Mouse (Mus musculus) 3134 (cell line): ENCODE results near the gene Atp6v1d.
A peak's percentile ranks its signal among the peaks of the same experiment; 100 is the strongest.

Experiments used
- DNase-seq: peaks from one replicate; pipeline ENCODE4 v3.0.0-alpha.2; 2011; ENCODE audit warnings: low spot score; ENCODE audit not compliant: insufficient read length; ENCODE audit errors: extremely low read depth

Atp6v1d gene

GRCm38 (mm10) chr12:78861496-78862253 lies at the start of gene Atp6v1d, which contains the start of gene Eif2s1:
Gene Atp6v1d (minus strand): TSS chr12:78861638.
Gene Eif2s1 (plus strand): TSS chr12:78861819.
- peak; percentile 98 for DNase-seq

GRCm38 (mm10) chr12:78910684-78911461 lies 49.4 kb upstream of the Atp6v1d start:
- no peak for DNase-seq

- DNase-seq: peak; percentile 45
Measured at GRCm38 (mm10) chr12:78908081-78908605, 46.7 kb upstream of the Atp6v1d start.

GRCm38 (mm10) chr12:78906707-78907162 lies 45.3 kb upstream of the Atp6v1d start, which contains the start of gene Plek2:
Gene Plek2 (minus strand): TSS chr12:78906964.
- peak; percentile 80 for DNase-seq

GRCm38 (mm10) chr12:78904499-78904898 lies 43.1 kb upstream of the Atp6v1d start:
- DNase-seq: no peak

GRCm38 (mm10) chr12:78903313-78903712 lies 41.9 kb upstream of the Atp6v1d start:
- DNase-seq: no peak

GRCm38 (mm10) chr12:78901467-78901866 lies 40.0 kb upstream of the Atp6v1d start:
- no peak for DNase-seq

- DNase-seq: no peak
Measured at GRCm38 (mm10) chr12:78897861-78898260, 36.4 kb upstream of the Atp6v1d start.

- no peak for DNase-seq
Measured at GRCm38 (mm10) chr12:78891149-78891548, 29.7 kb upstream of the Atp6v1d start.

GRCm38 (mm10) chr12:78890062-78890461 lies 28.6 kb upstream of the Atp6v1d start:
- no peak for DNase-seq

- no peak for DNase-seq
Measured at GRCm38 (mm10) chr12:78874581-78874980, 13.1 kb upstream of the Atp6v1d start.

GRCm38 (mm10) chr12:78868115-78868514 lies 6.7 kb upstream of the Atp6v1d start:
- no peak for DNase-seq

GRCm38 (mm10) chr12:78865434-78865833 lies 4.0 kb upstream of the Atp6v1d start:
- DNase-seq: no peak

GRCm38 (mm10) chr12:78862254-78862730 lies 854 bp upstream of the Atp6v1d start:
- DNase-seq: no peak

- DNase-seq: no peak
Measured at GRCm38 (mm10) chr12:78860921-78861495, 430 bp downstream of the Atp6v1d start.

- no peak for DNase-seq
Measured at GRCm38 (mm10) chr12:78848246-78848645, 13.2 kb downstream of the Atp6v1d start.

- no peak for DNase-seq
Measured at GRCm38 (mm10) chr12:78842429-78842828, 19.0 kb downstream of the Atp6v1d start.

GRCm38 (mm10) chr12:78839906-78840305 lies 21.5 kb downstream of the Atp6v1d start:
- DNase-seq: no peak

GRCm38 (mm10) chr12:78834496-78834895 lies 26.9 kb downstream of the Atp6v1d start:
- DNase-seq: no peak

GRCm38 (mm10) chr12:78814437-78814836 lies 47.0 kb downstream of the Atp6v1d start:
- no peak for DNase-seq

GRCm38 (mm10) chr12:78801836-78802235 lies 59.6 kb downstream of the Atp6v1d start:
- no peak for DNase-seq
